Mouse (Mus musculus) olfactory bulb, adult 2 months (tissue): ENCODE data around the gene Gtf2h2. TPM values are rescaled to one million over a fixed set of nuclear protein-coding genes. Genes with fewer than 3 reads are reported as not detected.

Experiments used
- H3K27ac ChIP-seq: fragments of 200-500 bp; 2 replicates; pipeline ENCODE4 v1.5.1; 2012; ENCODE audit warnings: low read depth, low read length; ENCODE audit not compliant: insufficient read depth
- H3K4me1 ChIP-seq: fragments of 200-500 bp; 2 replicates; pipeline ENCODE4 v1.6.1; 2012; ENCODE audit warnings: low read length; ENCODE audit not compliant: control insufficient read depth, insufficient read depth
- H3K4me3 ChIP-seq: fragments of 200-500 bp; 2 replicates; pipeline ENCODE4 v1.5.1; 2012; ENCODE audit warnings: mild to moderate bottlenecking, low read depth, low read length, moderate library complexity; ENCODE audit not compliant: insufficient read depth
- CTCF ChIP-seq: fragments of 200-500 bp; IDR thresholded peaks from 2 replicates; pipeline ENCODE4 v1.5.1; 2012; ENCODE audit warnings: low read depth, mild to moderate bottlenecking, low read length, moderate library complexity; ENCODE audit not compliant: insufficient read depth
- POLR2A ChIP-seq: fragments of 200-500 bp; IDR thresholded peaks from 2 replicates; pipeline ENCODE4 v1.6.1; 2012; ENCODE audit warnings: mild to moderate bottlenecking, low read depth, low read length, moderate library complexity; ENCODE audit not compliant: insufficient read depth
- WGBS: fragments of 180-500 bp; shearing (Covaris S2); methylation state at CpG from one replicate; pipeline ENCODE4 v1.1.7; 2018; 5-methylcytosine and 5-hydroxymethylcytosine counted together
- polyA plus RNA-seq: library from polyadenylated mRNA; stranded (reverse); fragments of >200 nt; gene quantifications from 2 replicates; pipeline ENCODE4 v1.2.4, GENCODE M21; 2012; ENCODE audit warnings: low replicate concordance; ENCODE audit not compliant: missing spikeins, insufficient read depth, insufficient read length

The Gtf2h2 gene
- polyA plus RNA-seq, result not detected in 2 replicates

GRCm38 (mm10) chr13:100492061-100492787 is at the start of gene Gtf2h2:
TSS of gene Gtf2h2 (minus strand) at chr13:100492579.
- WGBS, result under 1% methylated on average over 50 of the region's 51 CpGs
- Histone ChIP-seq H3K4me3 (peak within 1 kb of the TSS; percentile 95), H3K4me1 (peaks cover 3% of the 10 kb centered on the region; the same call in 1 of the 2 replicates), H3K27ac (peak within 1 kb of the TSS; percentile 52; the same call in 1 of the 2 replicates)
- TF ChIP-seq CTCF, result peak; percentile 90
- TF ChIP-seq POLR2A, result no peak; the same call in 1 of the 2 replicates

- Histone ChIP-seq H3K27ac (no peak overlapping the region), H3K4me3 (no peak overlapping the region), H3K4me1 (no peaks in the 10 kb centered on the region; the same call in 1 of the 2 replicates)
- TF ChIP-seq POLR2A (no peak), CTCF (no peak)
- 63% methylated on average over 3 of the region's 3 CpGs for WGBS
Measured at GRCm38 (mm10) chr13:100536149-100536548, 43.8 kb upstream of the Gtf2h2 start.

- no peak overlapping the region for H3K4me3 ChIP-seq
- TF ChIP-seq CTCF, result no peak
- TF ChIP-seq POLR2A, result no peak
- no peaks in the 10 kb centered on the region; the same call in 1 of the 2 replicates for H3K4me1 ChIP-seq
- WGBS, result 82% methylated on average over 6 of the region's 6 CpGs
- H3K27ac ChIP-seq, result no peak overlapping the region
Measured at GRCm38 (mm10) chr13:100532788-100533365, 40.5 kb upstream of the Gtf2h2 start.

GRCm38 (mm10) chr13:100526649-100527038 is 34.3 kb upstream of the Gtf2h2 start:
- Histone ChIP-seq H3K27ac (no peak overlapping the region), H3K4me1 (no peaks in the 10 kb centered on the region), H3K4me3 (no peak overlapping the region)
- TF ChIP-seq CTCF (no peak), POLR2A (no peak)
- WGBS, result 72% methylated on average over 6 of the region's 6 CpGs

GRCm38 (mm10) chr13:100525935-100526648 is 33.7 kb upstream of the Gtf2h2 start:
- 76% methylated on average over 6 of the region's 6 CpGs for WGBS
- no peak overlapping the region for H3K27ac ChIP-seq
- TF ChIP-seq POLR2A (no peak), CTCF (no peak)
- no peaks in the 10 kb centered on the region for H3K4me1 ChIP-seq
- H3K4me3 ChIP-seq, result no peak overlapping the region

- H3K27ac ChIP-seq, result no peak overlapping the region
- WGBS, result 42% methylated on average over 6 of the region's 6 CpGs
- no peaks in the 10 kb centered on the region for H3K4me1 ChIP-seq
- no peak for TF ChIP-seq CTCF
- TF ChIP-seq POLR2A, result no peak
- no peak overlapping the region for H3K4me3 ChIP-seq
Measured at GRCm38 (mm10) chr13:100524896-100525295, 32.5 kb upstream of the Gtf2h2 start.

- WGBS, result 95% methylated on average over 2 of the region's 2 CpGs
- Histone ChIP-seq H3K27ac (no peak overlapping the region), H3K4me1 (no peaks in the 10 kb centered on the region), H3K4me3 (no peak overlapping the region)
- TF ChIP-seq POLR2A (no peak), CTCF (no peak)
Measured at GRCm38 (mm10) chr13:100523698-100524097, 31.3 kb upstream of the Gtf2h2 start.

GRCm38 (mm10) chr13:100521724-100522591 is 29.6 kb upstream of the Gtf2h2 start:
- H3K4me3 ChIP-seq, result no peak overlapping the region
- H3K4me1 ChIP-seq, result no peaks in the 10 kb centered on the region
- TF ChIP-seq CTCF (no peak), POLR2A (no peak)
- WGBS, result 83% methylated on average over 9 of the region's 9 CpGs
- no peak overlapping the region for H3K27ac ChIP-seq
